Mouse (Mus musculus) lung, embryonic 16.5 days (tissue): ENCODE measurements around the gene Zdhhc7. TPM values are rescaled to one million over a fixed set of nuclear protein-coding genes. Genes with fewer than 3 reads are reported as not detected.
A peak's percentile ranks its signal among the peaks of the same experiment; 100 is the strongest.

Experiments used
- ATAC-seq: fragments of 200-750 bp; cut with Nextera tagmentation; 2 replicates; pipeline ENCODE4 v1.8.0; 2017; ENCODE audit warnings: low read depth, mild to moderate bottlenecking, moderate library complexity
- H3K27ac ChIP-seq: fragments of 300-500 bp; sonication (generic); 2 replicates; pipeline ENCODE4 v1.5.1; 2014; ENCODE audit warnings: mild to moderate bottlenecking, control low read depth, low read length
- H3K27me3 ChIP-seq: fragments of 300-500 bp; sonication (generic); 2 replicates; pipeline ENCODE4 v1.6.1; 2014; ENCODE audit warnings: low read depth, low read length, mixed read lengths; ENCODE audit not compliant: control insufficient read depth, insufficient read depth
- H3K36me3 ChIP-seq: fragments of 300-500 bp; sonication (generic); 2 replicates; pipeline ENCODE4 v1.6.1; 2014; ENCODE audit warnings: low read length; ENCODE audit not compliant: control insufficient read depth, insufficient read depth
- H3K4me1 ChIP-seq: fragments of 300-500 bp; sonication (generic); replicated peaks from 2 replicates; pipeline ENCODE4 v1.6.1; 2014; ENCODE audit warnings: low read length, mixed read lengths; ENCODE audit not compliant: control insufficient read depth, insufficient read depth
- H3K4me2 ChIP-seq: fragments of 300-500 bp; sonication (generic); 2 replicates; pipeline ENCODE4 v1.6.1; 2014; ENCODE audit warnings: low read depth, low read length, control low read depth
- H3K4me3 ChIP-seq: fragments of 300-500 bp; sonication (generic); 2 replicates; pipeline ENCODE4 v1.5.1; 2014; ENCODE audit warnings: mild to moderate bottlenecking, low read length, control low read depth
- H3K9ac ChIP-seq: fragments of 300-500 bp; sonication (generic); 2 replicates; pipeline ENCODE4 v1.6.1; 2014; ENCODE audit warnings: low read length, control low read depth
- H3K9me3 ChIP-seq: fragments of 300-500 bp; sonication (generic); 2 replicates; pipeline ENCODE4 v1.6.1; 2016; ENCODE audit warnings: low read length; ENCODE audit not compliant: control insufficient read depth
- WGBS: fragments of 180-500 bp; shearing (Covaris S2); extraction: QIAGEN DNeasy Blood & Tissue Kit; methylation state at CpG from one replicate; pipeline ENCODE4 v1.1.7; 2014; 5-methylcytosine and 5-hydroxymethylcytosine counted together
- polyA plus RNA-seq: library from polyadenylated mRNA; unstranded; fragments of >200 nt; fragmentation: Nextera tagmentation; extraction: Ambion mirVana; gene quantifications from 2 replicates; pipeline ENCODE4 v1.2.1, GENCODE M21; 2015

Zdhhc7 gene
- polyA plus RNA-seq, 1 experiment from 2014 or later: 35.3 TPM

- H3K9ac ChIP-seq: no peak overlapping the region
- WGBS: 63% methylated on average over 7 of the region's 7 CpGs
- ATAC-seq: no peak
Measured at GRCm38 (mm10) chr8:120089511-120089910, 11.8 kb downstream of the Zdhhc7 start.

GRCm38 (mm10) chr8:120084783-120085182, 16.5 kb downstream of the Zdhhc7 start:
- Histone ChIP-seq H3K27ac (no peak overlapping the region), H3K27me3 (no peaks in the 10 kb centered on the region), H3K9me3 (no peaks in the 10 kb centered on the region), H3K36me3 (peaks cover 37% of the 10 kb centered on the region), H3K9ac (no peak overlapping the region), H3K4me1 (no peaks in the 10 kb centered on the region), H3K4me3 (no peak overlapping the region), H3K4me2 (no peak overlapping the region)
- ATAC-seq: no peak
- 80% methylated on average over 8 of the region's 8 CpGs for WGBS

More at GRCm38 (mm10) chr8:120089511-120089910, 11.8 kb downstream of the Zdhhc7 start:
- H3K9me3 ChIP-seq: no peaks in the 10 kb centered on the region
- no peak overlapping the region for H3K4me2 ChIP-seq
- H3K4me3 ChIP-seq: no peak overlapping the region
- no peak overlapping the region for H3K27ac ChIP-seq
- no peaks in the 10 kb centered on the region for H3K4me1 ChIP-seq
- no peaks in the 10 kb centered on the region for H3K27me3 ChIP-seq
- peaks cover 41% of the 10 kb centered on the region for H3K36me3 ChIP-seq

GRCm38 (mm10) chr8:120083261-120083660, 18.0 kb downstream of the Zdhhc7 start:
- Histone ChIP-seq H3K9ac (no peak overlapping the region), H3K27me3 (no peaks in the 10 kb centered on the region), H3K36me3 (peaks cover 37% of the 10 kb centered on the region), H3K4me2 (no peak overlapping the region), H3K4me3 (no peak overlapping the region), H3K27ac (no peak overlapping the region), H3K9me3 (no peaks in the 10 kb centered on the region), H3K4me1 (no peaks in the 10 kb centered on the region; the same call in 1 of the 2 replicates)
- 94% methylated on average over 8 of the region's 8 CpGs for WGBS
- no peak for ATAC-seq

DNA sequence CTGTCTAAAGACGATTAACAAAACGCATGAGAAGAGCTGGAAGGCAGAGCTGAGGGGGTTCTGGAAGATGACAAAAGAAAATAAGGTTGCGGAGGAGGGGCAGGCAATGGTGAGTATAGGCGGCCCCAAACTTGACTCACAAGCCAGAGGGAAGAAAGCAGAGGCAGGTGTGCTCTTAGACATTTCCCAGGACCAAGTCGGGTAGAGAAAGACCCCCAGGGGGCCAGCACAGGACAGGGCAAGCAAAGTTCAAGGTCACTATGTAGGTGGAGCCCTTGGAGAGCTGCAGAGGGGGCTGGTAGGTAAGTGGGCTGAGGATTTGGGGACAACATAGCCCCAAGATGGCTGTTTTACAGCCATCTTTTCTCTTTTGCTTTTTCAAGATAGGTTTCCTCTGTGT, 21.9 kb downstream of the Zdhhc7 start:
- Histone ChIP-seq H3K4me1 (no peaks in the 10 kb centered on the region; the same call in 1 of the 2 replicates), H3K27me3 (no peaks in the 10 kb centered on the region), H3K9ac (no peak overlapping the region), H3K4me3 (no peak overlapping the region), H3K9me3 (no peaks in the 10 kb centered on the region), H3K27ac (no peak overlapping the region), H3K36me3 (peaks cover 24% of the 10 kb centered on the region), H3K4me2 (no peak overlapping the region)
- WGBS: 59% methylated on average over 5 of the region's 5 CpGs
- no peak for ATAC-seq

GRCm38 (mm10) chr8:120078080-120078479, 23.2 kb downstream of the Zdhhc7 start:
- no peaks in the 10 kb centered on the region for H3K9me3 ChIP-seq
- peaks cover 18% of the 10 kb centered on the region for H3K36me3 ChIP-seq
- WGBS: 13% methylated on average over 10 of the region's 10 CpGs

GRCm38 (mm10) chr8:120075347-120075746, 25.9 kb downstream of the Zdhhc7 start:
- no peak for ATAC-seq
- Histone ChIP-seq H3K4me1 (no peaks in the 10 kb centered on the region; the same call in 1 of the 2 replicates), H3K36me3 (no peaks in the 10 kb centered on the region), H3K9ac (no peak overlapping the region), H3K27ac (no peak overlapping the region), H3K27me3 (no peaks in the 10 kb centered on the region), H3K9me3 (no peaks in the 10 kb centered on the region), H3K4me3 (no peak overlapping the region), H3K4me2 (no peak overlapping the region)
- 58% methylated on average over 6 of the region's 6 CpGs for WGBS

More at GRCm38 (mm10) chr8:120078080-120078479, 23.2 kb downstream of the Zdhhc7 start:
- H3K27me3 ChIP-seq: no peaks in the 10 kb centered on the region
- no peak overlapping the region for H3K4me2 ChIP-seq
- no peak overlapping the region for H3K27ac ChIP-seq
- peak; percentile 71 for ATAC-seq
- H3K4me3 ChIP-seq: no peak overlapping the region
- H3K4me1 ChIP-seq: no peaks in the 10 kb centered on the region; the same call in 1 of the 2 replicates
- no peak overlapping the region for H3K9ac ChIP-seq

DNA sequence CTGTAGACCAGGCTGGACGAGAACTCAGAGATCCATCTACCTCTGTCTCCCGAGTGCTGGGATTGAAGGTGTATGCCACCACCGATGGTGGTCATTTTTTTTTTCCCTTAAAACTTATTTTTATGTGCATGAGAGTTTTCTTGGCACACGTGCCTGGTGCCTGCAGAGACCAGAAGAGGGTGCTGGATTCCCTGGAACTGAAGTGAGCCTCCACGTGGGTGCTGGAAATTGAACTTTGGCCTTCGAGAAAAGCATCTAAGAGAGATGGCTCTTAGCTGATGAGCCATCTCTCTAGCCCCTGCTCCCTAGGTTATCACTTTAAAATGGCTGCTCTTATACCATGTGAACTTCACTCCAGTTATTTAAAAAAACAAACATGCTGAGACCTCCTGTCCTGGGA, 26.8 kb downstream of the Zdhhc7 start:
- Histone ChIP-seq H3K36me3 (no peaks in the 10 kb centered on the region), H3K27ac (no peak overlapping the region), H3K27me3 (no peaks in the 10 kb centered on the region), H3K9me3 (no peaks in the 10 kb centered on the region), H3K4me3 (no peak overlapping the region), H3K4me2 (no peak overlapping the region), H3K9ac (no peak overlapping the region), H3K4me1 (no peaks in the 10 kb centered on the region; the same call in 1 of the 2 replicates)
- WGBS: 49% methylated on average over 6 of the region's 6 CpGs
- ATAC-seq: no peak

DNA sequence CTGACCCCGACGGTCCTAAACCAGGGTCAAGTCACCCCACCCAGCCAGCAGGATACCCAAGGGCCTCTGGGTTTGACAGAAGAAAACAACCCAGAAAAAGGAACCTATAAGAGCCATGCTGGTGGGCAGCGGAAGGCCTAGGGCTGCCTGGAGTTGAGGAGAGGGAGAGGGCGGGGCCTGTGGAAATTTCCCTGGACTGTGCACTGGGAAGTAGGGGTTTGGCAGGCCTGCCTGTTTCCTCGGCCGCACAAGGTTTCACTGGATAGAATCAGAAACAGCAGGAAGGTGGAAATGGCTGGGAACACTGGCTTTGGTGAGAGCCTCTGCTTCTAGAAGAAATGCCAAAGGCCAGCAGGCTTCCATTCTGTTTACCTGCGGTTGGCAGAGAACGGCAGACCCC, 28.5 kb downstream of the Zdhhc7 start:
- Histone ChIP-seq H3K4me2 (no peak overlapping the region), H3K9ac (no peak overlapping the region), H3K36me3 (no peaks in the 10 kb centered on the region), H3K4me3 (no peak overlapping the region), H3K27ac (no peak overlapping the region), H3K4me1 (peaks cover 5% of the 10 kb centered on the region), H3K27me3 (no peaks in the 10 kb centered on the region), H3K9me3 (no peaks in the 10 kb centered on the region)
- WGBS: 71% methylated on average over 8 of the region's 8 CpGs
- no peak for ATAC-seq

GRCm38 (mm10) chr8:120072259-120072658, 29.0 kb downstream of the Zdhhc7 start:
- ATAC-seq: peak; percentile 7; the same call in 1 of the 2 replicates
- H3K9ac ChIP-seq: no peak overlapping the region
- no peak overlapping the region for H3K27ac ChIP-seq
- H3K36me3 ChIP-seq: no peaks in the 10 kb centered on the region
- WGBS: 66% methylated on average over 9 of the region's 9 CpGs
- H3K4me3 ChIP-seq: no peak overlapping the region
- H3K27me3 ChIP-seq: no peaks in the 10 kb centered on the region
- no peak overlapping the region for H3K4me2 ChIP-seq
- H3K9me3 ChIP-seq: no peaks in the 10 kb centered on the region
- peaks cover 5% of the 10 kb centered on the region for H3K4me1 ChIP-seq

GRCm38 (mm10) chr8:120071684-120072083, 29.6 kb downstream of the Zdhhc7 start:
- H3K27ac ChIP-seq: no peak overlapping the region

More at GRCm38 (mm10) chr8:120071684-120072083, 29.6 kb downstream of the Zdhhc7 start:
- no peaks in the 10 kb centered on the region for H3K27me3 ChIP-seq
- no peak overlapping the region for H3K9ac ChIP-seq
- peaks cover 5% of the 10 kb centered on the region for H3K4me1 ChIP-seq
- 27% methylated on average over 4 of the region's 4 CpGs for WGBS
- H3K36me3 ChIP-seq: no peaks in the 10 kb centered on the region
- no peaks in the 10 kb centered on the region for H3K9me3 ChIP-seq
- ATAC-seq: peak; percentile 82
- no peak overlapping the region for H3K4me2 ChIP-seq
- no peak overlapping the region for H3K4me3 ChIP-seq
